Mouse (Mus musculus) embryonic facial prominence, embryonic 11.5 days (tissue): ENCODE data around the gene Gm28168. TPM values are rescaled to one million over a fixed set of nuclear protein-coding genes. Genes with fewer than 3 reads are reported as not detected.
"Not testable (repeated sequence)": the region's sequence is repeated elsewhere in the genome, so short reads cannot be mapped to it uniquely, and the experiment has no call there.

Experiments
- ATAC-seq: fragments of 200-750 bp; cut with Nextera tagmentation; replicated peaks from 2 replicates; pipeline ENCODE4 v1.8.0; 2017; ENCODE audit warnings: low read depth; ENCODE audit not compliant: insufficient number of reproducible peaks, low FRiP score, low TSS enrichment
- DNase-seq: peaks from one replicate; pipeline ENCODE4 v3.0.0-alpha.2; 2015; ENCODE audit warnings: low spot score
- H3K27ac ChIP-seq: fragments of 300-500 bp; sonication (generic); replicated peaks from 2 replicates; pipeline ENCODE4 v1.5.1; 2014; ENCODE audit warnings: mild to moderate bottlenecking, low read depth, low read length, control low read depth
- H3K27me3 ChIP-seq: fragments of 300-500 bp; sonication (generic); 2 replicates; pipeline ENCODE4 v1.6.1; 2014; ENCODE audit warnings: mild to moderate bottlenecking, low read length, moderate library complexity, mixed read lengths; ENCODE audit not compliant: control insufficient read depth, insufficient read depth
- H3K36me3 ChIP-seq: fragments of 300-500 bp; sonication (generic); replicated peaks from 2 replicates; pipeline ENCODE4 v1.6.1; 2014; ENCODE audit warnings: low read depth, mild to moderate bottlenecking, low read length, moderate library complexity, mixed read lengths; ENCODE audit not compliant: control insufficient read depth, insufficient read depth
- H3K4me1 ChIP-seq: fragments of 300-500 bp; sonication (generic); 2 replicates; pipeline ENCODE4 v1.6.1; 2014; ENCODE audit warnings: low read length, mixed read lengths; ENCODE audit not compliant: control insufficient read depth, insufficient read depth
- H3K4me2 ChIP-seq: fragments of 300-500 bp; sonication (generic); 2 replicates; pipeline ENCODE4 v1.6.1; 2014; ENCODE audit warnings: low read depth, mild to moderate bottlenecking, control low read depth, low read length, moderate library complexity
- H3K4me3 ChIP-seq: fragments of 300-500 bp; sonication (generic); 2 replicates; pipeline ENCODE4 v1.5.1; 2014; ENCODE audit warnings: low read depth, low read length, control low read depth
- H3K9ac ChIP-seq: fragments of 300-500 bp; sonication (generic); replicated peaks from 2 replicates; pipeline ENCODE4 v1.6.1; 2014; ENCODE audit warnings: mild to moderate bottlenecking, control low read depth, low read length
- H3K9me3 ChIP-seq: fragments of 300-500 bp; sonication (generic); replicated peaks from 2 replicates; pipeline ENCODE4 v1.6.1; 2016; ENCODE audit warnings: mild to moderate bottlenecking, low read length, inconsistent platforms, mixed read lengths; ENCODE audit not compliant: control insufficient read depth
- WGBS: fragments of 180-500 bp; shearing (Covaris S2); extraction: QIAGEN DNeasy Blood & Tissue Kit; methylation state at CpG from one replicate; pipeline ENCODE4 v1.1.7; 2014; 5-methylcytosine and 5-hydroxymethylcytosine counted together
- polyA plus RNA-seq: library from polyadenylated mRNA; unstranded; fragments of >200 nt; fragmentation: Nextera tagmentation; extraction: Ambion mirVana; gene quantifications from 2 replicates; pipeline ENCODE4 v1.2.1, GENCODE M21; 2014

Gm28168 gene
- polyA plus RNA-seq = not detected in 2 replicates

- H3K4me2 ChIP-seq, H3K27me3 ChIP-seq, H3K4me1 ChIP-seq, H3K36me3 ChIP-seq, H3K4me3 ChIP-seq, H3K9me3 ChIP-seq, ATAC-seq, DNase-seq, H3K27ac ChIP-seq, H3K9ac ChIP-seq: not testable (repeated sequence)
- WGBS = 71% methylated on average over 1 of the region's 1 CpGs
These were observed at the start of gene Gm28168 for GRCm38 (mm10) chr1:117927715-117928114. Gene Gm28168, plus strand, starts transcription at chr1:117928015.

GRCm38 (mm10) chr1:117965639-117966038 is 37.8 kb downstream of the Gm28168 start, which contains the start of gene Gm7145:
Gene Gm7145, plus strand, starts transcription at chr1:117965939.
- no peaks in the 10 kb centered on the region for H3K36me3 ChIP-seq
- WGBS = 78% methylated on average over 4 of the region's 4 CpGs
- H3K9ac ChIP-seq = no peak within 1 kb of the TSS
- ATAC-seq (no peak), DNase-seq (no peak)
- H3K4me3 ChIP-seq = no peak within 1 kb of the TSS
- H3K9me3 ChIP-seq = no peaks in the 10 kb centered on the region
- no peaks in the 10 kb centered on the region for H3K4me1 ChIP-seq
- H3K4me2 ChIP-seq = no peak within 1 kb of the TSS
- no peak within 1 kb of the TSS for H3K27ac ChIP-seq
- no peaks in the 10 kb centered on the region for H3K27me3 ChIP-seq

Other genes starting within 250 kb of the Gm28168 start
- not detected in 2 replicates for gene Gm28363, start 230.9 kb upstream of the Gm28168 start, polyA plus RNA-seq
- not detected in 2 replicates for gene B020011L13Rik, start 146.9 kb upstream of the Gm28168 start, polyA plus RNA-seq
- gene Gm28360, start 97.9 kb upstream of the Gm28168 start, polyA plus RNA-seq = not detected in 2 replicates
- not detected in 2 replicates for gene Gm7145, start 37.9 kb downstream of the Gm28168 start, polyA plus RNA-seq
- 0.31 and 0.59 TPM in 2 replicates for gene Gm29106, start 248.5 kb downstream of the Gm28168 start, polyA plus RNA-seq